Mouse (Mus musculus) erythroblast, embryonic 14.5 days (primary cell): ENCODE results near the gene Anxa3.

Source experiments
- GATA1 ChIP-seq: IDR thresholded peaks from 2 replicates; pipeline ENCODE4 v1.6.1; 2012; ENCODE audit warnings: low read length, inconsistent platforms, mixed read lengths
- TAL1 ChIP-seq: IDR thresholded peaks from 3 replicates; pipeline ENCODE4 v1.6.1; 2012; ENCODE audit warnings: low read length, inconsistent platforms, mixed read lengths

DNA sequence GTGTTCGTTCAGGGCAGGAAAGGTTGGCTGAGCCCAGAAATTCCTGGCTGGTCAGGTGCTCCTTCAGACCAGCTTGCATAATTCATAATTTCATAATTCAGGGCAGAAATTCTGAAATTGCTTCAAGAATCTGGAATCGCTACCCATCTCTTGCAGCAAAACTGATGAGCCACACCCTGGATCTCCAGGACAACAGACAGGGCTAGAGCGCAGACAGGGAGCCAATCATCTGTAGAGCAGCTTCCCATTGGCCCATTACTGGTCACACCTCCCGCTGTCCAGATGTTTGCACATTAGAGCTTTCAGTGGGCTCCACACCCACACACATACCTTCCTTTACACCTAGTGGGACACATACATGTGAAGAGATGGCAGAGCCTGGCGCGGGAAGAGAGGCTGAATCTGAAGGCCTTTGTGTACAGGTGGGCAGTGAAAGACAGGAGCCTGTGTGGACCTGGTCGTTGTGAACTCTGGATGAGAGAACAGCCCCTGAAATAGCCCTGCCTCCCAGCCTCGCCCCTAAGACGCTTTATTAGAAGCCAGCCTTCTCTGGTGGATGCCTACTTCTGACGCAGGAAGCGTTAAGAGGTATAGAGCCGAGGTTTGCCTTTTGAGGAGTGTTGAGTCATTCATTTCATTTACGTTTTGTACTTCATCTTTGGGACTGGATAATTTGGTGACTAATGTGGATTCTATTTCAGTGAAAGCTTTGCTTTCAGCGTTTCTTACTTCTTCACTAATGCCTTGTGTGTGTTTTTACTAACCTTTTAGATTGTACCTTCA, 9.4 kb upstream of the Anxa3 start:
- TF ChIP-seq GATA1 (no peak), TAL1 (no peak)
